Mouse (Mus musculus) liver, embryonic 16.5 days (tissue): ENCODE measurements around the gene Tgm7. TPM values are rescaled to one million over a fixed set of nuclear protein-coding genes. Genes with fewer than 3 reads are reported as not detected.
A peak's percentile ranks its signal among the peaks of the same experiment; 100 is the strongest.

Source experiments
- ATAC-seq: fragments of 200-750 bp; cut with Nextera tagmentation; 2 replicates; pipeline ENCODE4 v1.8.0; 2017; ENCODE audit warnings: low read depth, mild to moderate bottlenecking, moderate number of reproducible peaks, moderate library complexity
- H3K27ac ChIP-seq: fragments of 300-500 bp; sonication (generic); 2 replicates; pipeline ENCODE4 v1.5.1; 2014; ENCODE audit warnings: mild to moderate bottlenecking, low read length
- H3K27me3 ChIP-seq: fragments of 300-500 bp; sonication (generic); 2 replicates; pipeline ENCODE4 v1.6.1; 2014; ENCODE audit warnings: low read depth, low read length, mixed read lengths; ENCODE audit not compliant: control insufficient read depth, insufficient read depth
- H3K36me3 ChIP-seq: fragments of 300-500 bp; sonication (generic); 2 replicates; pipeline ENCODE4 v1.6.1; 2014; ENCODE audit warnings: mild to moderate bottlenecking; ENCODE audit not compliant: control insufficient read depth, insufficient read depth
- H3K4me1 ChIP-seq: fragments of 300-500 bp; sonication (generic); 2 replicates; pipeline ENCODE4 v1.6.1; 2014; ENCODE audit warnings: low read depth, low read length, mixed read lengths; ENCODE audit not compliant: control insufficient read depth
- H3K4me2 ChIP-seq: fragments of 300-500 bp; sonication (generic); 2 replicates; pipeline ENCODE4 v1.6.1; 2014; ENCODE audit warnings: low read depth, low read length, mixed read lengths
- H3K4me3 ChIP-seq: fragments of 300-500 bp; sonication (generic); 2 replicates; pipeline ENCODE4 v1.5.1; 2014; ENCODE audit warnings: low read depth, mild to moderate bottlenecking, low read length
- H3K9ac ChIP-seq: fragments of 300-500 bp; sonication (generic); 2 replicates; pipeline ENCODE4 v1.6.1; 2014; ENCODE audit warnings: low read depth, low read length
- H3K9me3 ChIP-seq: fragments of 300-500 bp; sonication (generic); replicated peaks from 2 replicates; pipeline ENCODE4 v1.6.1; 2016; ENCODE audit warnings: low read length; ENCODE audit not compliant: control insufficient read depth
- WGBS: fragments of 180-500 bp; shearing (Covaris S2); extraction: QIAGEN DNeasy Blood & Tissue Kit; methylation state at CpG from one replicate; pipeline ENCODE4 v1.1.7; 2014; ENCODE audit not compliant: insufficient replicate concordance; 5-methylcytosine and 5-hydroxymethylcytosine counted together
- polyA plus RNA-seq: library from polyadenylated mRNA; unstranded; fragments of >200 nt; fragmentation: Nextera tagmentation; extraction: Ambion mirVana; gene quantifications from 2 replicates; pipeline ENCODE4 v1.2.1, GENCODE M21; 2015

The Tgm7 gene
- polyA plus RNA-seq, 1 experiment from 2014 or later = not detected

DNA sequence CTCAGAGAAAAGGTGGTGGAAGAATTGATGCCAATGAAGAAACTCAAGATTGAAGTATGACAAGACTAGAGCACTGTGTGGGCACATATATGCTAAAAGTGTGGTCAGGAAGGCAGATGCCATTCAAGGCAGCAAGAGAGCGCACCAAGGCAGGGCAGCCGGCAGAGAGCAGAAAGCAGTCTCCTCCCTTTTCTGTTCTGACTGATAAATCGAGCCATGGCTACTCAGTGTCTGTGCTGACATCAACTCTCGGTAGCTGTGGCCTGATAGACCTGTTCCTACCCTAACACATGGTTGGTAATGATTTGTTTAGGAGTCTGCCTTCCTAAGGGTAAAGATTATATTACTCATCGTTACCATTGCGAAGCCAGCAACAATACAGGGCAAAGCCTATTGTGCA lies 53.7 kb downstream of the Tgm7 start:
- H3K9ac ChIP-seq = 0 out of 2 replicates have a peak overlapping the region, but pooled peaks have one; percentile 13
- peak; percentile 94 for ATAC-seq
- no peaks in the 10 kb centered on the region for H3K9me3 ChIP-seq
- no peak overlapping the region for H3K4me3 ChIP-seq
- H3K36me3 ChIP-seq = no peaks in the 10 kb centered on the region
- no peaks in the 10 kb centered on the region; the same call in 1 of the 2 replicates for H3K27me3 ChIP-seq
- peak overlapping the region; percentile 11; the same call in 1 of the 2 replicates for H3K27ac ChIP-seq
- peak overlapping the region; percentile 28 for H3K4me2 ChIP-seq
- H3K4me1 ChIP-seq = peaks cover 21% of the 10 kb centered on the region
- 27% methylated on average over 6 of the region's 6 CpGs for WGBS

DNA sequence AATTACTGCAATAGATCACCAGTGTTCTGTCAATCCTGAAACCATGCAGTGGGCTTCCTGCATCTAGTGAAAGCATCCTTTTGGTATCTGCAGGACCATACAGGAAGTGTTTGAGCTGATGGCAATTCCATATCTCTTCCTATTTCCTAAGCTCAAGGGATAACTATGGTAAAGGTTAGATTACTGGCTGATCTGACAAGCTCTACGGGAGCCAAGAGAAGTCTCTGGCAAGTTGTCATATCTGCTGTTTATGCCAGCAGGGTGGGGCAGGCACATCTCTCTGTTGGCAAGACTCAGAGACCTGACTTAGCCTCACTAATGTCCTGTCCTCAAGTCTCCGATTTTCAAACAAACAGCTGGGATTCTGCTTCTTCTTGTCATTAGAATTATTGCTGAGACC lies 55.5 kb downstream of the Tgm7 start:
- H3K36me3 ChIP-seq = no peaks in the 10 kb centered on the region
- WGBS = 28% methylated on average over 2 of the region's 2 CpGs
- no peaks in the 10 kb centered on the region for H3K9me3 ChIP-seq
- H3K4me1 ChIP-seq = peaks cover 21% of the 10 kb centered on the region
- H3K4me3 ChIP-seq = no peak overlapping the region
- no peak overlapping the region for H3K4me2 ChIP-seq
- no peak overlapping the region for H3K9ac ChIP-seq
- no peaks in the 10 kb centered on the region; the same call in 1 of the 2 replicates for H3K27me3 ChIP-seq
- peak; percentile 63 for ATAC-seq
- no peak overlapping the region for H3K27ac ChIP-seq

DNA sequence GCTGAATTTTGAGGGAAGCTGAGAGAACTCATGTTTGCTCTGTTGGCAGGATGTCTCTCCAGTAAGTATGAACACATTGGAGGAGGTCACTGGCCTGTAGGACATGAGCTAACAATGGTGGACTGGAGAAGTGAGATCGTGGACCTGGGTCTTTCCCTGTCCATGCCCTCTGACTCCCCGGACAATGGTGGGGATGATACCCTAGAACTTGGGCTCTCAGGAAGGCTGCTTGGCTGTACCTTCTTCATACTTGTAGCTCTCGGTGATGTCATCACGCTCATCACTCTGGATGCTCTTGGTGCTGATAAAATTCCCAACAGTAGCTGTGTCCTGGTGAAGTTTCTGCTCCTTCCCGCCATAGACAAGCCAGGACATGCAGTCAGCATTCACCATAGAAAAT lies 57.4 kb downstream of the Tgm7 start:
- WGBS = 66% methylated on average over 5 of the region's 5 CpGs
- Histone ChIP-seq H3K9ac (no peak overlapping the region), H3K27ac (no peak overlapping the region), H3K4me1 (peaks cover 21% of the 10 kb centered on the region), H3K4me2 (no peak overlapping the region), H3K27me3 (no peaks in the 10 kb centered on the region; the same call in 1 of the 2 replicates), H3K36me3 (no peaks in the 10 kb centered on the region), H3K4me3 (no peak overlapping the region), H3K9me3 (no peaks in the 10 kb centered on the region)
- ATAC-seq = no peak

DNA sequence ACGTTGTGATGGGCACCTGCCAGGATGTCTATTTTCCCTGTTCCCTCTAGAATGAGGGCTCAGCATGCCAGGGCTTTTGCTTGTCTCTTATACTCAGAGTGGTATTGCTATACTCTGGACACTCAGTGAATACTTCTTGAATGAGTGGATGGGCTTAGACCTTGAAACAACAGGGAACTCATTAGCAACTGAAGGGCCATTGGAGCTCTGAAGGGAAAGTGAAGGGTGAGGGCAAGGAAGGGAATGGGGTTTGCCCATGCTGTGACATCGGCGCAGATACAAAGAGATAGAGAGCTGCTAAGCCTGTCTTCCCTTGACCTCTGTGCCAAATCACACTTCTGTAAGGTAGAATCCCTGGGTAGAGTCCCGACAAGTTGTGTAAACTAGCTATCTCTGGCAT lies 63.9 kb downstream of the Tgm7 start:
- no peak overlapping the region for H3K4me2 ChIP-seq
- no peaks in the 10 kb centered on the region for H3K27me3 ChIP-seq
- H3K27ac ChIP-seq = no peak overlapping the region
- ATAC-seq = no peak
- peaks cover 2% of the 10 kb centered on the region for H3K4me1 ChIP-seq
- no peak overlapping the region for H3K9ac ChIP-seq
- no peaks in the 10 kb centered on the region for H3K36me3 ChIP-seq
- no peak overlapping the region for H3K4me3 ChIP-seq
- no peaks in the 10 kb centered on the region for H3K9me3 ChIP-seq
- 69% methylated on average over 4 of the region's 4 CpGs for WGBS

Other genes with a start within 250 kb of the Tgm7 start
- 10.8 and 11.1 TPM in 2 replicates for gene Ubr1, start 139.1 kb downstream of the Tgm7 start, polyA plus RNA-seq
- gene Tmem62, start 132.8 kb downstream of the Tgm7 start, polyA plus RNA-seq = 2.2 and 2.4 TPM in 2 replicates
- 54.4 and 55.3 TPM in 2 replicates for gene Ccndbp1, start 101.4 kb downstream of the Tgm7 start, polyA plus RNA-seq
- gene Epb42, start 72.7 kb downstream of the Tgm7 start, polyA plus RNA-seq = 149 and 173 TPM in 2 replicates
- gene Tgm5, start 24.0 kb downstream of the Tgm7 start, polyA plus RNA-seq = not detected in 2 replicates
- 9.5 and 10.2 TPM in 2 replicates for gene Adal, start 30.6 kb upstream of the Tgm7 start, polyA plus RNA-seq
- gene Lcmt2, start 30.9 kb upstream of the Tgm7 start, polyA plus RNA-seq = 9.4 and 10.5 TPM in 2 replicates
- gene Tubgcp4, start 60.9 kb upstream of the Tgm7 start, polyA plus RNA-seq = 19.0 and 20.5 TPM in 2 replicates
- 3.9 and 4.4 TPM in 2 replicates for gene Zscan29, start 61.3 kb upstream of the Tgm7 start, polyA plus RNA-seq
- 18.9 and 22.5 TPM in 2 replicates for gene Trp53bp1, start 161.6 kb upstream of the Tgm7 start, polyA plus RNA-seq
- 0.19 and 0.21 TPM in 2 replicates for gene Map1a, start 179.8 kb upstream of the Tgm7 start, polyA plus RNA-seq
- 5.6 and 5.8 TPM in 2 replicates for gene Ppip5k1, start 245.6 kb upstream of the Tgm7 start, polyA plus RNA-seq
- 4.8 TPM in 1 of 2 replicates, not detected in the other for gene Ckmt1, start 247.9 kb upstream of the Tgm7 start, polyA plus RNA-seq